Mouse (Mus musculus): ENCODE measurements around the gene Tprkb. TPM values are rescaled to one million over a fixed set of nuclear protein-coding genes. Genes with fewer than 3 reads are reported as not detected.
A peak's percentile ranks its signal among the peaks of the same experiment; 100 is the strongest.
"Not testable (repeated sequence)": the region's sequence is repeated elsewhere in the genome, so short reads cannot be mapped to it uniquely, and the experiment has no call there.

Tprkb gene
- polyA plus RNA-seq, 1 experiment from 2014 or later: 30.1 TPM

DNA sequence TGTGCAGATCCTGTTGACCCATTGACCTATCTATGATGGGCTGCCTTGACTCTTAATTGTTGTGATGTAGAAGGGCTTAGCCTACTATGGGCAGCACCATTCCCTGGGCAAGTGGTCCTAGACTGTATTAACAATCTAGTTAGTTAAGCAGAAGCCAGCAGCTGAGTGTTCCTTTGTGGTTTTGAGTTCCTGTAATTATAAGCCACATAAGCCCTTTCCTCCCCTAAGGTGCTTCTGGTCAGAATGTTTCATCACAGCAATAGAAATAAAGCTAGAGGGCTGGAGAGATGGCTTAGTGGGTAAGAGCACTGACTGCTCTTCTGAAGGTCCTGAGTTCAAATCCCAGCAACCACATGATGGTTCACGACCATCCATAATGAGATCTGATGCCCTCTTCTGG is 12.0 kb downstream of the Tprkb start:
- no peak overlapping the region for H3K4me2 ChIP-seq (replicated peaks; ENCODE audit: low read depth, low read length)
- WGBS: 100% methylated on average over 1 of the region's 1 CpGs
- no peak overlapping the region for H3K27ac ChIP-seq (ENCODE audit: low read length)
- peaks cover 35% of the 10 kb centered on the region for H3K36me3 ChIP-seq (ENCODE audit: control insufficient read depth, insufficient read depth, low read length)
- ATAC-seq (ENCODE audit: insufficient number of reproducible peaks, insufficient read depth, low FRiP score, low read depth): no peak
- H3K9me3 ChIP-seq (ENCODE audit: control insufficient read depth, low read depth, low read length): no peaks in the 10 kb centered on the region
- H3K4me3 ChIP-seq (ENCODE audit: low read depth, low read length): no peak overlapping the region
- H3K4me1 ChIP-seq (ENCODE audit: control insufficient read depth, insufficient read depth, low read length): no peaks in the 10 kb centered on the region
- no peaks in the 10 kb centered on the region for H3K27me3 ChIP-seq (ENCODE audit: control insufficient read depth, insufficient read depth, low read length)
- no peak overlapping the region for H3K9ac ChIP-seq (replicated peaks; ENCODE audit: low read depth, low read length)

DNA sequence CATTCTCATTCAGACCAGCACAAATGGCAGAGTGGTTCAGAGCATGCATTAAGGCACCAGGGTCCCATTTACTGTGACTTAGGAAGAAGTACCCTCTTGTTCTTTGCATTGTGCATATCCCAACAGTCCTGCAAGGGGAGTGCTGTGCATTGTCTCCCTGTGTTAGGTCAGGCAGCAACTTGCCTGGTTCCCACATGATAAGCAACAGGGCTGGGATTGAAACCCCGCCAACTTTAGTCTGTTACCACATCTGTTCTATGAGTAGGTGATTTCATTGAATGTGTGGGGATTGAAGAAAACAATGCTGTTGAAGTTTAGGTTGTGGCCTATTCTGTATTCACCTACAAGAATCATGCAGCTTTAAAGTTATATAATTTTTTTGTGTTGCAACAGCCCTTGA is 15.0 kb downstream of the Tprkb start:
- no peak overlapping the region for H3K4me2 ChIP-seq (replicated peaks; ENCODE audit: low read depth, low read length)
- no peaks in the 10 kb centered on the region for H3K9me3 ChIP-seq (ENCODE audit: control insufficient read depth, low read depth, low read length)
- no peaks in the 10 kb centered on the region for H3K4me1 ChIP-seq (ENCODE audit: control insufficient read depth, insufficient read depth, low read length)
- ATAC-seq (ENCODE audit: insufficient number of reproducible peaks, insufficient read depth, low FRiP score, low read depth): no peak
- 88% methylated on average over 1 of the region's 1 CpGs for WGBS
- H3K9ac ChIP-seq (replicated peaks; ENCODE audit: low read depth, low read length): no peak overlapping the region
- H3K36me3 ChIP-seq (ENCODE audit: control insufficient read depth, insufficient read depth, low read length): peaks cover 41% of the 10 kb centered on the region
- no peak overlapping the region for H3K27ac ChIP-seq (ENCODE audit: low read length)
- no peak overlapping the region for H3K4me3 ChIP-seq (ENCODE audit: low read depth, low read length)
- no peaks in the 10 kb centered on the region for H3K27me3 ChIP-seq (ENCODE audit: control insufficient read depth, insufficient read depth, low read length)

DNA sequence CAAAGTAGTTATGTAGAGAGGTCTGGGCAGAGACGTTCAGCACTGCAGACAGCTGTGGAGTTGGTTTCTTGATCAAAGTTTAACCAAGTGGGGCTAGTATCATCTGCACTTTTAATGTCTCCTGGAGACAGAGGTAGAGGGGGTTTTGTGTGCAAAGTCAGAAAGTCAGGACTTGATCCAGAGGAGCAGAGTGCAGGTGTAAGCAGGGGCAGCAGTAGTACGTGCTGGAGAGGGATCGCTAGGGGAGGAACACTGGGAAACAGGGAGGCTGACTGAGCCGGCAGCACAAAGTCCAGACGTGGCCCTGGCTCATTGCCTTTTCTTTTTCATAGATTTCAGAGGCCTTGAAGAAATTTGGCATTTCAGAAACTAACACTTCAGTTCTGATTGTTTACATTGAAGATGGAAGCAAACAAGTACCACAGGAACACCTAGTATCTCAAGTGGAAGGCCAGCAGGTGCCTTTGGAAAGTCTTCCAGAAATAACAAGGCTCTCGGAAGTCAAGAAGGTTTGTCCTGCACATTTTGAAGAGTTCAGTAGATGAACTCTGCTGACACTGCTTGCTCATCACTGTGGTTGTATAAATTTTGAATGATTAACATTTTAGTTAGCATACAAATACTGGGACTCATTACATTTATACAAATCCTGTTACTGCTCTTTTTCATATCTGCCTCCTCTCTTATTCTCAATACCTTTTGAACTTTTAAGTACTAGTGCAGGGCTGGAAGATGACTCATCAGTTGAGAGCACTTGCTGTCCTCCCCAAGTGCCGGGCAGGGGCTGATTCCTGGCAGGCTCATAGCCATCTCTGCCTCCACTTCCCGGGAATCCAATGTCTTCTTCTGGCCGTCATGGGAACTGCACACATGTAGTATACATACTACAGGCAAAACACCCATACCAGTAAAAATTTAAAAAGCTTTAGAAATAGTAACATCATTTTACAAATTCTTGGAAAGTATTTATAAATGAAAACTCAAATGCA is 16.1 kb downstream of the Tprkb start:
- H3K4me1 ChIP-seq (ENCODE audit: control insufficient read depth, insufficient read depth, low read length): no peaks in the 10 kb centered on the region

DNA sequence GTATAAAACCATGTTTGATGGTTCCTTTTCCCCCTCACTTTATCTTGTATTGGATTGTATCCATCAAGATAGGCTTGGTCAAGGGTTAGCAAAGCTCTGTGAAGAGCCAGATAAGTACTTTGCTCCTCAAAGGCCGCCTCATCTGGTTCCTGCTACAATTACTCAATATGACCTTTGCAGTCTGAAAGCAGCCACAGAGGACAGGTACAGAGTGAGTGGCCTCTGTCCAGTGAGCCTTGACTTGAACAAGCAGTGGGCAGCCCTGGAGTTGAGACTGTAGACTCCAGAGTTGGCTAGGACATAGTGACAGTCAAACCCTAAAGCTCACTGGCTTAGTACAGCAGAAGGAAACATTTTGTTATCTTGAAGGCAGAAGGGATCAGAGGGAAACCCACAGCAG is 17.6 kb downstream of the Tprkb start:
- Histone ChIP-seq H3K36me3 (ENCODE audit: control insufficient read depth, insufficient read depth, low read length) (peaks cover 35% of the 10 kb centered on the region), H3K9me3 (ENCODE audit: control insufficient read depth, low read depth, low read length) (no peaks in the 10 kb centered on the region), H3K4me3 (ENCODE audit: low read depth, low read length) (no peak overlapping the region), H3K4me2 (replicated peaks; ENCODE audit: low read depth, low read length) (no peak overlapping the region), H3K27me3 (ENCODE audit: control insufficient read depth, insufficient read depth, low read length) (no peaks in the 10 kb centered on the region), H3K27ac (ENCODE audit: low read length) (no peak overlapping the region), H3K9ac (replicated peaks; ENCODE audit: low read depth, low read length) (no peak overlapping the region), H3K4me1 (ENCODE audit: control insufficient read depth, insufficient read depth, low read length) (no peaks in the 10 kb centered on the region)
- ATAC-seq (ENCODE audit: insufficient number of reproducible peaks, insufficient read depth, low FRiP score, low read depth): no peak
- WGBS: 76% methylated on average over 1 of the region's 1 CpGs

More for the DNA sequence above, 16.1 kb downstream of the Tprkb start:
- 90% methylated on average over 9 of the region's 9 CpGs for WGBS
- no peaks in the 10 kb centered on the region for H3K9me3 ChIP-seq (ENCODE audit: control insufficient read depth, low read depth, low read length)
- no peak overlapping the region for H3K27ac ChIP-seq (ENCODE audit: low read length)
- no peak for ATAC-seq (ENCODE audit: insufficient number of reproducible peaks, insufficient read depth, low FRiP score, low read depth)
- H3K4me2 ChIP-seq (replicated peaks; ENCODE audit: low read depth, low read length): no peak overlapping the region
- no peaks in the 10 kb centered on the region for H3K27me3 ChIP-seq (ENCODE audit: control insufficient read depth, insufficient read depth, low read length)
- H3K9ac ChIP-seq (replicated peaks; ENCODE audit: low read depth, low read length): no peak overlapping the region
- no peak overlapping the region for H3K4me3 ChIP-seq (ENCODE audit: low read depth, low read length)
- H3K36me3 ChIP-seq (ENCODE audit: control insufficient read depth, insufficient read depth, low read length): peaks cover 37% of the 10 kb centered on the region

DNA sequence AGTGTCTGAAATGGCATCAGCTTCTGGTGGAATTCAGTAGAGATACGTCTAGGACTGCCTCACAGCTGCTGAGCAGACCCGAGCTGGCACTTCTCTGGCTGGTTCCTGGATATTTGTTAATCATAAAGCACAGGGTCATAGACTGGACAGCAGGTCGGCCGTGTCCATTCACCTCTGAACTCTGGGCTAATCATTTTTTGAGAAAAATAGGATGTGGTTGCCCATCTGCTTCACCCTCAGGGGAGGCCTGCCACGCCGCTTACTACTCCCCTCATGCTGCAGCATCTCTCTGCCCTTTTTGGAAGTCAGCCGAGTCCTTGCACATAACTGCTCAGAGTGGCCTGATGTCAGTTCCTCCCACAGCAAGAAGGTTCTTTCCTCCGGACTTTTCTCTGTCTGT is 22.4 kb downstream of the Tprkb start:
- H3K27me3 ChIP-seq (ENCODE audit: control insufficient read depth, insufficient read depth, low read length): no peaks in the 10 kb centered on the region
- no peak overlapping the region for H3K9ac ChIP-seq (replicated peaks; ENCODE audit: low read depth, low read length)
- no peak for ATAC-seq (ENCODE audit: insufficient number of reproducible peaks, insufficient read depth, low FRiP score, low read depth)
- no peak overlapping the region for H3K4me3 ChIP-seq (ENCODE audit: low read depth, low read length)
- peaks cover 9% of the 10 kb centered on the region; the same call in 1 of the 2 replicates for H3K36me3 ChIP-seq (ENCODE audit: control insufficient read depth, insufficient read depth, low read length)
- no peak overlapping the region for H3K4me2 ChIP-seq (replicated peaks; ENCODE audit: low read depth, low read length)
- 79% methylated on average over 8 of the region's 8 CpGs for WGBS
- no peaks in the 10 kb centered on the region for H3K4me1 ChIP-seq (ENCODE audit: control insufficient read depth, insufficient read depth, low read length)
- no peak overlapping the region for H3K27ac ChIP-seq (ENCODE audit: low read length)
- H3K9me3 ChIP-seq (ENCODE audit: control insufficient read depth, low read depth, low read length): no peaks in the 10 kb centered on the region

DNA sequence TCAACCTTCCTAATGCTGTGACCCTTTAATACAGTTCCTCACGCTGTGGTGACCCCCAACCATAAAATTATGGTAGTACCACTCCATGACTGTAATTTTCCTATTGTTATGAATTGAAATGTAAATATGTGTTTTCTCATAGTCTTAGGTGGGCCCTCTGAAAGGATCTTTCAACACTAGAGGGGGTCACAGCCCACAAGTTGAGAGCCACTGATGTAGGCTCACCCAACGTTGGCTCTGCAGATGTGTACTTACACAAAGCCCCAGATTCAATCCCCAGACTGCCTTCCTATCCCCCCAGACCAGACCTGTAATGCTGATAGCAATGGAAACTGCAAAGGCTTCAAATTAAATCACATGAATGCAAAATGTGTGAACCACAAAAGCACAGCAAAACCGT is 24.0 kb downstream of the Tprkb start:
- WGBS: 69% methylated on average over 3 of the region's 3 CpGs
- H3K4me2 ChIP-seq (replicated peaks; ENCODE audit: low read depth, low read length): no peak overlapping the region
- H3K36me3 ChIP-seq (ENCODE audit: control insufficient read depth, insufficient read depth, low read length): no peaks in the 10 kb centered on the region
- ATAC-seq (ENCODE audit: insufficient number of reproducible peaks, insufficient read depth, low FRiP score, low read depth): no peak
- no peaks in the 10 kb centered on the region for H3K9me3 ChIP-seq (ENCODE audit: control insufficient read depth, low read depth, low read length)
- H3K4me1 ChIP-seq (ENCODE audit: control insufficient read depth, insufficient read depth, low read length): no peaks in the 10 kb centered on the region
- H3K27me3 ChIP-seq (ENCODE audit: control insufficient read depth, insufficient read depth, low read length): no peaks in the 10 kb centered on the region
- no peak overlapping the region for H3K27ac ChIP-seq (ENCODE audit: low read length)
- no peak overlapping the region for H3K9ac ChIP-seq (replicated peaks; ENCODE audit: low read depth, low read length)
- H3K4me3 ChIP-seq (ENCODE audit: low read depth, low read length): no peak overlapping the region

DNA sequence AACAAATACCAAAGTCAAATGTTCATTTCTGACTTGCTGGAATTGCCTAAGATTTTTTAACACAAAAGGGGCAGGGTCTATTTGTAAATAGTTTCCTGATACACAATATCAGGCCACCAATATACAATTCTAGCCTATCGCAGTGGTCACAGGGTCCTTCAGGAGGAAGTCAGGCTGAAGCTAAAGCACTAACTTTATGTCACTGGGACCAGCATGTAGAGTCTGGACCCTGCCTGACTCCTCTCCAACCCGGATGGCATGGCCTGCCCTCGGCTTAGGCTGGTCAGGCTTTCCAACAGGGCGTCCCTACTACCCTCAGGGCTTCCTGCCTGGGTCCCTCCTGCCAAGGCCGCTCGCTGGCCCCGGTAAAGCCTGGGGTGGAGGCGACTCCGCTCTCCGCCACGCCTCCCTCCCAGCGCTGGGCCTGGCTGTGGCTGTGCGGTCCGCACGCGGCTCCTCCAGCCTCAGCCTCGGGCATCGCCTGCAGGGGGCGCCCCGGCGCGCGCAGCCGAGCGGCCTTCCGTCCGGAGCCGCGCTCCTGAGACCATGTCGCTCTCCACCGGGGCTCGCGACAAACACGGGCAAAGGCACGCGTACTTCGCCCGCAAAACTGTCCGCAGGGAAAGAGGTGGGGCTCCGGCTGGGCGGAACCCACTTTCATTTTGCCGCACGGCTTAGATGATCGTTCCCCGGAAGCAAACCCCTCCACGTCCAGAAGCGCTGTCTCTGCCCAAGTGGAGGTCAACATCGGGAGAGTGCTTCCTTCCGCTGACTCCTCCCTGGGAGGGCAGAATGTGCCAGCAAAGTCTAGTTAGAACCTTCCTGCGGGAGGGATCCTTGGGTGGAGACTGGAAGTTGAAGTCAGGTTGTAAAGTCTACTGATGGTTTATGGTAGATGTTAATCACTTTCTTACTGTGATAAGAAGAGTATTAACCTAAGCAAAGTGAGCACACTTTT is 25.1 kb downstream of the Tprkb start:
- peak overlapping the region; percentile 65 for H3K4me2 ChIP-seq (replicated peaks; ENCODE audit: low read depth, low read length)
- peak overlapping the region; percentile 53 for H3K9ac ChIP-seq (replicated peaks; ENCODE audit: low read depth, low read length)
- H3K9me3 ChIP-seq (ENCODE audit: control insufficient read depth, low read depth, low read length); H3K27me3 ChIP-seq (ENCODE audit: control insufficient read depth, insufficient read depth, low read length); H3K4me1 ChIP-seq (ENCODE audit: control insufficient read depth, insufficient read depth, low read length); H3K36me3 ChIP-seq (ENCODE audit: control insufficient read depth, insufficient read depth, low read length): not testable (repeated sequence)
- 1% methylated on average over 48 of the region's 50 CpGs for WGBS
- H3K4me3 ChIP-seq (ENCODE audit: low read depth, low read length): peak overlapping the region; percentile 37
- ATAC-seq (ENCODE audit: insufficient number of reproducible peaks, insufficient read depth, low FRiP score, low read depth): peak; percentile 95
- H3K27ac ChIP-seq (ENCODE audit: low read length): peak overlapping the region; percentile 39; the same call in 1 of the 2 replicates

DNA sequence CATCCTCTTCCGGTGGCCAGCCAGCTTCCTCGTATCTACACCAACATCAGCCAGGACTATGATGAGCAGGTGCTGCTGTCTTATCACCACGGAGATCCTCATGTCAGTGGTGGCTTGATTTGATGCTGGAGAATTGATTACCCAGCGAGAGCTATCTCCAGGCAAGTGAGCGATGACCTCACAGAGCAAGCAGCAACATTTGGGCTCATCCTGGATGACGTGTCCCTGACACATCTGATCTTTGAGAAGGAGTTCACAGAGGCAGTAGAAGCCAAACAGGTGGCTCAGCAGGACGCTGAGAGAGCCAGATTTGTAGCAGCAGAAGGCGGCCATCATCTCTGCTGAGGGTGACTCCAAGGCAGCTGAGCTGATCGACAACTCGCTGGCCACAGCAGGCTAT is 27.0 kb downstream of the Tprkb start:
- 71% methylated on average over 10 of the region's 10 CpGs for WGBS
- Histone ChIP-seq H3K4me1 (ENCODE audit: control insufficient read depth, insufficient read depth, low read length) (no peaks in the 10 kb centered on the region), H3K9me3 (ENCODE audit: control insufficient read depth, low read depth, low read length) (no peaks in the 10 kb centered on the region), H3K4me2 (replicated peaks; ENCODE audit: low read depth, low read length) (no peak overlapping the region), H3K4me3 (ENCODE audit: low read depth, low read length) (no peak overlapping the region), H3K9ac (replicated peaks; ENCODE audit: low read depth, low read length) (no peak overlapping the region), H3K27ac (ENCODE audit: low read length) (no peak overlapping the region), H3K36me3 (ENCODE audit: control insufficient read depth, insufficient read depth, low read length) (peaks cover 10% of the 10 kb centered on the region), H3K27me3 (ENCODE audit: control insufficient read depth, insufficient read depth, low read length) (no peaks in the 10 kb centered on the region)
- no peak for ATAC-seq (ENCODE audit: insufficient number of reproducible peaks, insufficient read depth, low FRiP score, low read depth)

Data from stomach, embryonic 14.5 days (tissue).